Mouse (Mus musculus) neural tube, embryonic 12.5 days (tissue): Measurements from ENCODE around the gene Wdr75. TPM values are rescaled to one million over a fixed set of nuclear protein-coding genes. Genes with fewer than 3 reads are reported as not detected.

Experiments
- ATAC-seq: fragments of 200-750 bp; cut with Nextera tagmentation; 2 replicates; pipeline ENCODE4 v1.8.0; 2017; ENCODE audit warnings: low read depth, mild to moderate bottlenecking, moderate TSS enrichment, moderate library complexity; ENCODE audit not compliant: low FRiP score
- H3K27ac ChIP-seq: fragments of 300-500 bp; sonication (generic); 2 replicates; pipeline ENCODE4 v1.5.1; 2016
- H3K27me3 ChIP-seq: fragments of 300-500 bp; sonication (generic); replicated peaks from 2 replicates; pipeline ENCODE4 v1.6.1; 2016; ENCODE audit warnings: mild to moderate bottlenecking
- H3K36me3 ChIP-seq: fragments of 300-500 bp; sonication (generic); 2 replicates; pipeline ENCODE4 v1.6.1; 2016; ENCODE audit warnings: mild to moderate bottlenecking
- H3K4me1 ChIP-seq: fragments of 300-500 bp; sonication (generic); 2 replicates; pipeline ENCODE4 v1.6.1; 2016
- H3K4me2 ChIP-seq: fragments of 300-500 bp; sonication (generic); replicated peaks from 2 replicates; pipeline ENCODE4 v1.6.1; 2016; ENCODE audit warnings: mild to moderate bottlenecking
- H3K4me3 ChIP-seq: fragments of 300-500 bp; sonication (generic); 2 replicates; pipeline ENCODE4 v1.5.1; 2016
- H3K9ac ChIP-seq: fragments of 300-500 bp; sonication (generic); 2 replicates; pipeline ENCODE4 v1.6.1; 2016; ENCODE audit warnings: mild to moderate bottlenecking
- H3K9me3 ChIP-seq: fragments of 300-500 bp; sonication (generic); 2 replicates; pipeline ENCODE4 v1.6.1; 2016; ENCODE audit warnings: mild to moderate bottlenecking
- WGBS: fragments of 180-500 bp; shearing (Covaris S2); methylation state at CpG from one replicate; pipeline ENCODE4 v1.1.7; 2016; 5-methylcytosine and 5-hydroxymethylcytosine counted together
- polyA plus RNA-seq: library from polyadenylated mRNA; unstranded; fragments of >200 nt; fragmentation: Nextera tagmentation; extraction: Ambion mirVana; gene quantifications from 2 replicates; pipeline ENCODE4 v1.2.1, GENCODE M21; 2016

Gene Wdr75
- polyA plus RNA-seq, result 58.0 and 62.6 TPM in 2 replicates

- WGBS, result under 1% methylated on average over 70 of the region's 70 CpGs
- ATAC-seq, result peak; percentile 99
Observed at GRCm38 (mm10) chr1:45794969-45795908, at the start of gene Wdr75. Gene Wdr75, plus strand, starts transcription at chr1:45795166.

GRCm38 (mm10) chr1:45755902-45756301 lies 39.1 kb upstream of the Wdr75 start:
- Histone ChIP-seq H3K9me3 (no peaks in the 10 kb centered on the region), H3K9ac (no peak overlapping the region), H3K27me3 (no peaks in the 10 kb centered on the region), H3K4me1 (no peaks in the 10 kb centered on the region), H3K27ac (no peak overlapping the region), H3K4me2 (no peak overlapping the region), H3K4me3 (no peak overlapping the region), H3K36me3 (no peaks in the 10 kb centered on the region)
- no peak for ATAC-seq

More at GRCm38 (mm10) chr1:45794969-45795908, at the start of gene Wdr75:
- Histone ChIP-seq H3K4me3 (peak within 1 kb of the TSS; percentile 83), H3K4me1 (peaks cover 14% of the 10 kb centered on the region; the same call in 1 of the 2 replicates), H3K27ac (peak within 1 kb of the TSS; percentile 32; the same call in 1 of the 2 replicates), H3K9me3 (no peaks in the 10 kb centered on the region), H3K9ac (peak within 1 kb of the TSS; percentile 85), H3K27me3 (no peaks in the 10 kb centered on the region), H3K36me3 (peaks cover 9% of the 10 kb centered on the region), H3K4me2 (peak within 1 kb of the TSS; percentile 71)

- Histone ChIP-seq H3K36me3 (no peaks in the 10 kb centered on the region), H3K27ac (no peak overlapping the region), H3K4me1 (no peaks in the 10 kb centered on the region), H3K9me3 (no peaks in the 10 kb centered on the region), H3K4me3 (no peak overlapping the region), H3K9ac (no peak overlapping the region), H3K27me3 (no peaks in the 10 kb centered on the region), H3K4me2 (no peak overlapping the region)
- ATAC-seq, result no peak
Observed at GRCm38 (mm10) chr1:45756707-45757106, 38.3 kb upstream of the Wdr75 start.

- no peak overlapping the region for H3K4me2 ChIP-seq
- H3K27ac ChIP-seq, result no peak overlapping the region
- H3K9me3 ChIP-seq, result no peaks in the 10 kb centered on the region
- H3K27me3 ChIP-seq, result no peaks in the 10 kb centered on the region
- no peak overlapping the region for H3K9ac ChIP-seq
- no peaks in the 10 kb centered on the region for H3K36me3 ChIP-seq
- 82% methylated on average over 1 of the region's 1 CpGs for WGBS
- no peaks in the 10 kb centered on the region for H3K4me1 ChIP-seq
- no peak for ATAC-seq
- H3K4me3 ChIP-seq, result no peak overlapping the region
Observed at GRCm38 (mm10) chr1:45758011-45758410, 37.0 kb upstream of the Wdr75 start.

- no peak overlapping the region for H3K27ac ChIP-seq
- WGBS, result 60% methylated on average over 4 of the region's 4 CpGs
- ATAC-seq, result no peak
Observed at GRCm38 (mm10) chr1:45760667-45761467, 34.1 kb upstream of the Wdr75 start.

GRCm38 (mm10) chr1:45761468-45761795 lies 33.5 kb upstream of the Wdr75 start:
- no peak overlapping the region for H3K4me3 ChIP-seq
- no peaks in the 10 kb centered on the region for H3K9me3 ChIP-seq
- no peaks in the 10 kb centered on the region for H3K36me3 ChIP-seq
- no peak for ATAC-seq
- H3K27me3 ChIP-seq, result no peaks in the 10 kb centered on the region
- H3K4me1 ChIP-seq, result no peaks in the 10 kb centered on the region
- no peak overlapping the region for H3K4me2 ChIP-seq
- 68% methylated on average over 1 of the region's 1 CpGs for WGBS
- H3K9ac ChIP-seq, result no peak overlapping the region
- no peak overlapping the region for H3K27ac ChIP-seq

More at GRCm38 (mm10) chr1:45760667-45761467, 34.1 kb upstream of the Wdr75 start:
- H3K36me3 ChIP-seq, result no peaks in the 10 kb centered on the region
- H3K9ac ChIP-seq, result no peak overlapping the region
- no peaks in the 10 kb centered on the region for H3K27me3 ChIP-seq
- H3K9me3 ChIP-seq, result no peaks in the 10 kb centered on the region
- H3K4me3 ChIP-seq, result no peak overlapping the region
- H3K4me2 ChIP-seq, result no peak overlapping the region
- H3K4me1 ChIP-seq, result no peaks in the 10 kb centered on the region

- ATAC-seq, result no peak
- H3K9me3 ChIP-seq, result no peaks in the 10 kb centered on the region
- H3K4me2 ChIP-seq, result no peak overlapping the region
- no peak overlapping the region for H3K27ac ChIP-seq
- WGBS, result 66% methylated on average over 4 of the region's 4 CpGs
- no peaks in the 10 kb centered on the region for H3K36me3 ChIP-seq
- H3K9ac ChIP-seq, result no peak overlapping the region
- H3K4me3 ChIP-seq, result no peak overlapping the region
- no peaks in the 10 kb centered on the region for H3K27me3 ChIP-seq
- H3K4me1 ChIP-seq, result no peaks in the 10 kb centered on the region
Observed at GRCm38 (mm10) chr1:45765678-45766077, 29.3 kb upstream of the Wdr75 start.

- H3K27me3 ChIP-seq, result no peaks in the 10 kb centered on the region
- no peak overlapping the region for H3K27ac ChIP-seq
- 32% methylated on average over 8 of the region's 8 CpGs for WGBS
- H3K4me2 ChIP-seq, result no peak overlapping the region
- H3K4me3 ChIP-seq, result no peak overlapping the region
- H3K9ac ChIP-seq, result no peak overlapping the region
- no peaks in the 10 kb centered on the region for H3K9me3 ChIP-seq
- H3K4me1 ChIP-seq, result no peaks in the 10 kb centered on the region
- no peak for ATAC-seq
- no peaks in the 10 kb centered on the region for H3K36me3 ChIP-seq
Observed at GRCm38 (mm10) chr1:45766123-45766522, 28.8 kb upstream of the Wdr75 start.

- ATAC-seq, result no peak
- Histone ChIP-seq H3K9ac (no peak overlapping the region), H3K4me1 (no peaks in the 10 kb centered on the region), H3K27ac (no peak overlapping the region), H3K27me3 (no peaks in the 10 kb centered on the region), H3K4me3 (no peak overlapping the region), H3K9me3 (no peaks in the 10 kb centered on the region), H3K4me2 (no peak overlapping the region), H3K36me3 (no peaks in the 10 kb centered on the region)
- 69% methylated on average over 5 of the region's 5 CpGs for WGBS
Observed at GRCm38 (mm10) chr1:45767533-45767932, 27.4 kb upstream of the Wdr75 start.

- Histone ChIP-seq H3K27ac (no peak overlapping the region), H3K9ac (no peak overlapping the region), H3K4me2 (no peak overlapping the region), H3K27me3 (no peaks in the 10 kb centered on the region), H3K36me3 (no peaks in the 10 kb centered on the region), H3K4me1 (no peaks in the 10 kb centered on the region), H3K9me3 (no peaks in the 10 kb centered on the region), H3K4me3 (no peak overlapping the region)
- 91% methylated on average over 13 of the region's 13 CpGs for WGBS
- ATAC-seq, result no peak
Observed at GRCm38 (mm10) chr1:45769321-45769720, 25.6 kb upstream of the Wdr75 start.

GRCm38 (mm10) chr1:45770051-45770450 lies 24.9 kb upstream of the Wdr75 start:
- Histone ChIP-seq H3K9ac (no peak overlapping the region), H3K4me1 (no peaks in the 10 kb centered on the region), H3K36me3 (no peaks in the 10 kb centered on the region), H3K4me2 (no peak overlapping the region), H3K27me3 (no peaks in the 10 kb centered on the region), H3K4me3 (no peak overlapping the region), H3K9me3 (no peaks in the 10 kb centered on the region), H3K27ac (no peak overlapping the region)
- 95% methylated on average over 2 of the region's 2 CpGs for WGBS
- no peak for ATAC-seq

GRCm38 (mm10) chr1:45780606-45781288 lies 14.2 kb upstream of the Wdr75 start:
- no peak overlapping the region for H3K27ac ChIP-seq
- ATAC-seq, result no peak
- H3K36me3 ChIP-seq, result no peaks in the 10 kb centered on the region
- no peaks in the 10 kb centered on the region for H3K27me3 ChIP-seq
- 62% methylated on average over 4 of the region's 4 CpGs for WGBS
- H3K9me3 ChIP-seq, result no peaks in the 10 kb centered on the region
- no peak overlapping the region for H3K4me3 ChIP-seq
- H3K4me1 ChIP-seq, result no peaks in the 10 kb centered on the region
- H3K9ac ChIP-seq, result no peak overlapping the region
- no peak overlapping the region for H3K4me2 ChIP-seq
